Mouse (Mus musculus) kidney, postnatal 25 days (tissue): ENCODE measurements around the gene Slc18a3.
A peak's percentile ranks its signal among the peaks of the same experiment; 100 is the strongest.

ENCODE experiments used
- DNase-seq, 2 experiments: peaks; one replicate each; pipeline ENCODE4 v3.0.0; 2021; ENCODE audit warnings: mixed read lengths in 2 of 2

Slc18a3 gene

DNA sequence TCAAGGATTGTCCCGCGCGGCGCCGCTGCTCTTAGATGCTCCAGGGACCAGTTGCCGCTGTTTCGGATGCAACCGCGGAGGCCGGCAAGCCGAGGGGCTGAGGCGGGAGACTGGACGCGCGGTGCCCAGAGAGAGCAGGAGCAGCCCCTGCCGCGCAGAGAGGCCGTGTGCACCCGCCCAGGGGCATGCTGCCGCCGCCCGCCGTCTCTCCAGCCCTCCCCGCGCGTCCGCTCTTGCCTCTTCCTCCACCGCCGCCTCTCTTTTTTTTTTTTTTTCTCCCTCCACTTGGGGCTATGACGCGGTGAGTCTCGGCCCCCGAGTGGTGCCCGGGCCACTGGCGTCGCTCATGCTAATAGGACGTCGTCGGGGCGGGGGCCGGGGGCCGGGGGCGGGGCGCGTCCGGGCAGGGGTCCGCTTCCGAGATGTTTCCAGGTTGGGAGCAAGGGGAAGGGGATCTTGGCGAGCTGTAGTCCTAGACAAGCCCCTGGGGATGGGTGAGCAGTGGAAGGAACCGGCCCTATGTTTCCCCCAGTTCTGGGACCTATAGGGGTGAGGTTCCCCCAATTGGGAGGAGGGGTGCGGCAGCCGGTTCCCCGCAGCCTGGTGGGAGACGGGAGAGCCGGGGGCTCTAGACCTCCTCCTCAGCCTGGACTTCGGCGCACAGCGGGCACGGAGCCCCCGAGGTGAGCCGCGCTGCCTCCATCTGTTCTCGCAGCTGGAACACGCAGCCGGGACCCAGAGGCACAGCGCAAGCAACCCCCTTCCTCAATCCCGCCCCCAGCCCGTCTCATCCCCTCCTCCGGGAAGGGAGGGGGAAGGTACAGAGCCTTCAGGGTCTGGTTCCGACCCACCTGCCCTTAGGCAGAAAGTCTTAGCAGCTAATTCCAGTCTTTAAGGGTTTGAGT lies at the start of gene Slc18a3:
Slc18a3 (minus strand) TSS at position 250 of the 905 bp plus-strand sequence.
- no peak for DNase-seq

DNA sequence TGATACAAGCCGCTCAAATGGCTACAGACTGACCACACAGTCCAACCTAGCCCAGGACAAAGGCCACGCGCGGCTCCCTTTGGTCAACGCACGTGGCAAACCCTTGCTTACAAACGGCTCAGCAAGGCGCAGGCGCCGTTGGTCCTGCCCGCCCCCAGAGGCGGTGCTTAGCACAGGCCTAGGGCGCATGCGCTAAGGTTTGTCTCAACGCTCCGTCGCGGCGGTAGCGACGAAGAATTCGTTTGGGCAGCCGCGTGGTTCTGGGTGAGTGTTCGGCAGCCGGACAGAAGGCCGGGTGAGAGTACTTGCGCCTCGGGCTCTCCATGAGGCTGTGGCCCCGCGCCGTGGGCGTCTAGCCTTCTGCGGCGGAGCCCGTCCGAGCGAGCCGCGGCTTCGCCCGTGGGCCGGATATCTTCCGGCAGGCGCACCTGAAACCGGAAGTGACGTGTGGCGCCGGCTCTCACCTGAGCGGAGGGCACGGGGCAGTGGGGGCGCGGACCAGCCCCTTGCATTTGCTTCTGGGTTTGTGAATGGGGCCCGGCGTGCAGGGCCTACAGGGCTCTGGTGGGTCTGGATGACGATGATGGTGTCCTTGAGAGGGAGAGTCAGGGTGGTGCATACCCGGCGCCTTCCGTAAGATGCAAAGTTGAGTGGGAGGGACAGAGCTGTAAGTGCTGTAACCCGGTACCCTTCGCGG lies 48.8 kb upstream of the Slc18a3 start, which contains the start of gene Ercc6:
Ercc6 (plus strand) TSS at position 186 of the 697 bp plus-strand sequence.
- peak; percentile 95 to 96 for DNase-seq

DNA sequence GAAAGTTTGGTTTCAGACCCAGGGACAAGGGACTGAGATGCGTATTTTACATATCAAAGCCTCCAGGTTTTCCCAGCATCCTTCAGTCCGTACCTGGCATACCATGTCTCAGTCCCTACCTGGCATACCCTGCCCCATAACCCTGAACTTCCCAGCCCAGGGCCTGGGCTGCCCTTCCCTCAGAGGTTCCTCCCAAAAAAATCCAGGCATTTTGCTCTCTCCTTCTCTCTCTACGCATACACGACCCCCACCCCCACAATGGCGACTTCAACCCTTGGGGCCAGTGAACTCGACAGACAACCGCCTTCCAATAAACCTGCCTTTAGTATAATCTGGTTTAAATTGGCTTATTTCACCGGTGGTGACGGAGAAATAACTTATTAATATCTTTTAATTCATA lies 48.3 kb upstream of the Slc18a3 start:
- DNase-seq: no peak

DNA sequence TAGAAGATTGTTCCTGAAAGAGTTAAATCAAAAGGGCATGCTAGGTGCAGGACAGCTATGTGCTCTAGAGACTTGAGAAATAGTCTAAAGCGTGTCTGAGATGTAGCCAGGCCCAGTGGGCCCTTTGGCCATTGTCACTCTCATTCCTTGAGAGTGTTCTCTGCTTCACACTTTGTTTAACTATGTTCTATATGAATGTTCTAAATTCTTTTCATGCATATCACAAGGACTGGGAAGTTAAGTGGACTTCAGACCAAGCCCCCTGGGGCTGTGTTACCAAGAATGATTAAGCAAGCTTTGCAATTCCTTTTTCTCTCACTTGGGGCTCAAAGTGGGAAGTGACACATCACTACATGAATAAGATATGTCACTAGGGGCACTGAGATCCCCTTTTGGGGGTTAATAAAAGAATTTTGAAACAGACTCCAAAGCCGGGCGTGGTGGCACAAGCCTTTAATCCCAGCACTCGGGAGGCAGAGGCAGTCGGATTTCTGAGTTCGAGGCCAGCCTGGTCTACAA lies 44.9 kb upstream of the Slc18a3 start:
- DNase-seq: no peak

DNA sequence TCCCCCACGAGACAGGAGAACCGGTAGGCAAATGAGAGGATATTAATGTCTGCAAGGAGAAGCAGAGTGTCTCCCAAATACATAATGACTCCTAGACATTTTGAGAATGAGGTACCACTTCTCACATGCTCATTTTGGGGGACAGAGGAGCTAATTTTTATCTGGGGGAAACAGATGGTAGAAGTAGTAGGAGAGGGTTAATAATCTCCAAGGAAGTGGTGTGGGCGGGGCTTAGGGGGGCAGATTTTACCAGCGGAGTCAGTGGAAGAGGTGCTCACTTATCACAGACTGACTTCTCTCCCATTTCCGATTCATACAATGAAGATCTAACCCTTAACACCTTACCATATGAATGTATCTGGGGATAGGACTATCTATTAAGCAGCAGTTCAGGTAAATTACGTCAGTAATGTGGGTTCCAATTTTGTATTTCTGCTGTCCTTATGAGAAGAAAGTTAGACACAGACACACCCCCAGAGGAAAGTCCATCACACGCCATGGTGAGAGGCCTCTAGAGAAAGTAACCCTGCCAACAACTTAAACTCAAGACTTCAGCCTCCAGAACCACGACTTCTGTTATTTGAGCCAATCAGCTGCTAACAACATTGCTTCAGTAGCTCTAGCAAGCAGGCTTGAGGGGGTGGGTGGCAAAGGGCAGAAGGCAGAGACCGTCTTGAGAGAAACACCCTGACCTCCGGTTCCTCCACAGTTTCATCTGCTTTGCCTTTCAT lies 43.6 kb upstream of the Slc18a3 start:
- DNase-seq: peak in 1 of 2 experiments; percentile 17

DNA sequence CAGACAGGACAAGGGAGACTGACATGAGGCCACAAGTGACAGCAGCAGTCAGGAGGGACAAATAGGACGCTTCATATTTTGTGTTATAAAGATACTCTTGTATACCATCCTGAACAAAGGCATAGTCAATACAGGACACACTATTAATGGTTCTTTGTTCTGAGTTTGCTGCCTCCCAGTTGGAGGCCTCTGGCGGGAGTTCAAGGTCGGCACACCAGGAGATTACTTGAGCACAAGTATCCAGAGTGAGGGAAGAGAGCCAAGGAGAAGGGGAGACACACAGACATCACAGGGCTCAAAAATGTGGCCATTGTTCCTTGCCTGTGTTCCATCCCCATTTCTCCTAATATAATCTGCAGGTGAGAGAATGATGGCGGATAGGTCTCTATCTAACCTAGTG lies 42.6 kb upstream of the Slc18a3 start:
- no peak for DNase-seq

DNA sequence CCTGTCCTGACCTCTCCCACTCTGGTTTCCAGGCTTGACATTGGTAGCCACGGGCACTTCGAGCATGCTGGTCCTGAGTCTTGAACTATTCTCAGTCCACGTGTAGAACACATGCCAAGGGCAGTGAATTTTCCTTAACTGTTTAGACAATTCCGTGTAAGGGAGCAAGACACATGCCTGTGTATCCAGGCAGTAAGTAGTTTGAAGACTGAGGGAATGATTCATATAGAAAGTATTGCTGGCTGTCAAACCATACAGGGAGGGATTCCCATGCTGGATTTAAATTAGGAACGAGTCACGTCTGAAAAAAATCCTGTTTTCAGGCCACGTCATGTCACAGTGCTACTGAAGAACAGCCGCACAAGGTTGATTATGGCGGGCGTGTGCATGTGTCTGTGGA lies 41.7 kb upstream of the Slc18a3 start:
- DNase-seq: no peak

DNA sequence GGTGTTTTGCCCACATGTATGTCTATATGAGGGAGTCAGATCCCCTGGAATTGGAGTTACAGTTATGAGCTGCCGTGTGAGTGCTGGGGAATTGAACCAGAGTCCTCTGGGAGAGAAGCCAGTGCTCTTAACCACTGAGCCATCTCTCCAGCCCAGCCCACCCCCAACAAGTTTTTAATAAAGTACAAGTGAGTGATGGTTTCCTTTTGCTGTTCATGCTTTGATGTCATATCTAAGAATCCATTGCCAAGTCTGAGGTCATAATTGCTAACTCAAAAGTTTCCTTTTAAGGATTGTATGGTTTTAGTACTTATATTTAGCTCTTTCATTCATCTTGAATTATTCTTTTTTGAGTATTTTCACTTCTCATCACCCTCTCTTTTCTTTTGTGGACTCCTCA lies 39.2 kb upstream of the Slc18a3 start:
- DNase-seq: no peak

DNA sequence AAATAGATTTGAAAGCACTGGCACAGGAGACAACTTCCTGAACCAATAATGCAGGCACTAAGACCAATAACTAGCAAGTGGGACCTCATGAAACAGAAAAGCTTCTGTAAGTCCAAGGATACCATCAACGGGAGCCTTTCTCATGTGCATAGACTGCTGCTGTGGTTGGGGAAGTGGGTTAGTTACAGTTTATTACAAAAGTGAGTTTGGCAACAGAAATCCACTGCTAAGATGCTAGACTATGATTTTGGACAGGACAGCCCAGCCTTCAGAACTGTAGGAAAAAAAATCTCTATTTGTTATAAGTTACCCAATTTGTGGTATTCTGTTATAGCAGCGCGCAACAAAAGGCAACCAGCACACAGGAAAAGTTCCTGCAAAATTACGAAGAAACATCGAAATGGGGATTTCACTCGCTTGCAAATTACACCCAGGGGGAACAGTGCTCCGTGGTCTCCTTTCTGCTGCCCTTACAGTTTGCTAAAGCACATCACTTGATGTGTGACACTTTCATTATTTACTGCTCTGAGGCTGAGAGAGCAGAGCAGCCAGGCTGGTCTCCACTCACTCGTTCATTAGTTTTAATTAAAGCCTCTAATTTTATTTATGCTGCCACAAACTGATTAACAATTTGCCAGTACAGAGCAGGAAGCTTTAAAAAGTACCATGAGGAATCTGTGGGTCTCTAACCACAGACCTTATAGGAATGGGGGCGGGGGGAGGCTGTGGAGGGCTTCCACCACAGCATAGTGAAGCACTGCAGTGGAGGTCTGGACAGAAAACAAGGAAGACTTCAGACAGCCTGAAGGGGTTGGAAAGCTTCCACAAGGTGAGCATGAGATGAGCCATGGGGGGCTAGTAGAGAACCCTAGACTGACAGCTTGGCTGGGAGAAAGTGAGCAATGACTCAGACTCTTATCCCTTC lies 38.4 kb upstream of the Slc18a3 start:
- no peak for DNase-seq

DNA sequence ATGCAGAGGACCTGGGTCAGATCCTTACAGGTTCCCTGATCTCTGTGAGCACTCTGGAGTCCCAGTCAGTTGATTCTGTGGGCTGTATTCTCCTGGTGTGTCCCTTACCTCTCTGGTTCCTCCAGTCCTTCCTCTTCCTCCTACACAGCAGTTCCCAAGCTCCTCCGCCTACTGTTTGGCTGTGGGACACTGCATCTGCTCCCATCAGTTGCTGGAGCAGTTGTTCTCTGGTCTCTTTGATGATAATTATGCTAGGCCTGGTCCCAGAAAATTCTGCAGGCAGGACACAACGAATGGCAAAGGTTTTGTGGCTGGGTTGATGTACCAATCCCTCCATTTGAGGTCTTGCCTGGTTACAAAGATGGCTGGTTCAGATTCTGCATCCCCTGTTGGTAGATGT lies 36.7 kb upstream of the Slc18a3 start:
- DNase-seq: no peak

DNA sequence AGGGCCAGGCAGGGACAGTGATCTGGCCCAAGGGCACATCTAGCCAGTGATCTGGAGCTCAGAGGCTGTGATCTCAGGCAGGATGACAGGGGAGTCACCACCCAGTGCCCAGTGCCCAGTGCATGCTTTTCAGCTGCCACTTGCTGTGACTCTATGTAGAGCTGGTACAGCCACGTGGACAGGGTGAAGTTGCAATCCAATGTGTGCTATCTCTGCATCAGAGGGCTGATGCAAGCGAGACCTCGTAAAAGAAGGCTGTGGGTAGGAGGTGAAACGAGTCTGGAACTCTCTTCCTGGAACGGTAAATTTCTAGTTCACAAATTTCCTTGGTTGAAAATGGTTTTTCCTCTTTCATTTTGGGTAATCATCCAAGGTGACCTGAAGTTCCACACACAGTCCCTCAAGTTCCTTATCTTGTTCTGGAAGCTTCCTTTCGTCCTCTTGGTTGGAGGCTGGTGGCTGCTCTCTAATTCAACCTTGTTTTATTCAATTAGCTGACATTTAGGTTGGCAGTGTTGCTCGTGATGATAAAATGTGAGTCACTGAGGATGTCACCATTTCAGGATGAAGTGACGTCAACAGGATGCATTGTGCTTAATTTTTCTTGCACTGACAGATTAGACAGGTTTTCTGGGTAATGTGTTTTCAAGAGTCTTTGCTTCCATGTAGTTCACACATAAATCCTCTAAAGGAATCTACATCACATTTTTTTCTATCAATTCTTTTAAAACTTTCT lies 31.6 kb upstream of the Slc18a3 start:
- no peak for DNase-seq

DNA sequence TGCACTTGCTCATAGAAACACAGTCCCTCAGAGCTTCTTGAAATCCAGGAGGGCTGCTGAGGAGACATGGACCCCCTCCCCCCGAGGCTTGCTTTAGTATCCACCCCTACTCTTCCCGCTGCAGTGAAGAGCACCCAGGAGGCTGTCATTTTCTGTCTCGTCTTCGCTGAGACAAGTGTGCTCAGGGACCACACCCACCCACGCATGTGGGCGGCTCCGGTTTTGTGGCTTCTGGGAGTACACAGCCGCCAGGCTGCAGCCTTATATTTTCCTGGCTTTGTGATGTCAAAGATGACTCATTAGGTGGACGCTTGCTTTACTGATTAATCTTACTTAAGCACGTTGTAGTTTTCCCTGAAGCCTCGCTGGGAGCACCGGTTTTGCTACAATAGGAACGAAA lies 27.9 kb upstream of the Slc18a3 start:
- DNase-seq: no peak

DNA sequence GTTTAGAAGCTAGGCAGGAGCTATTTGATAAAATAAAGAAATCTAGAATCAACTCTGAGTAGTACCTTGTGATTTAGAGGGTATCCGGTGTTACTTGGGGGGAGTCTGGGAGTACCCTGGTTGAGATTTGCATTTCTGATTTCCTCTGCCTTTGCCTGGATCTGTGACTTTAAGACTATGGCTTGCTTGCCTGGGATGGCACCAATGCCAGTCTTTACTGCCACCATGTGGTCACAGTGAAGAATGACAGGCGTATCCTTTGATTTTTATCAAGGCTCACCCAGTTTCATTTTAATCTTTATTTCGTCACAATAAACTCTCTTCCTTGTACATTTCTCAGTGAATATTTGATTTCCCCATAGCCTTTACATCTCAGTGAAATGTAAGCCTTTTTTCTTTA lies 17.4 kb upstream of the Slc18a3 start:
- no peak for DNase-seq

DNA sequence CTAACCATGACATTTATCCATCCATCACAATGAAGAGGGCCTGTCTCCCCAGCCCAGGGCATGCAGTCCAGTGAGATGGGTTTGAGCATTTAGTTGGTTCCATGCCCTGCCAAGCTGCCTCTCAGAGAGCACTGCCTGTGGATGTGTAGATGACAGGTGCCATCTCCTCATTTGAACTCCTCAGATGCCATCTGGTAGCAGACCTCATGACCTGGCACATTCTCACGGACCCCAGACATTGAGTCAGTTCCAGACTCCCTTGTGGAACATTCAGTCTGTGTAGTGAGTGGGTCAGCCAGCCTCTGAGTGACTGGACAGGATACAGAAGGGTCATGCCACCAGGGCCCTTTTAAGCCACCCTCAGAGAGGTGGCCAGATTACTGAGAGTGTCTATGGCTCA lies 12.9 kb upstream of the Slc18a3 start:
- DNase-seq: peak in 1 of 2 experiments; percentile 10

DNA sequence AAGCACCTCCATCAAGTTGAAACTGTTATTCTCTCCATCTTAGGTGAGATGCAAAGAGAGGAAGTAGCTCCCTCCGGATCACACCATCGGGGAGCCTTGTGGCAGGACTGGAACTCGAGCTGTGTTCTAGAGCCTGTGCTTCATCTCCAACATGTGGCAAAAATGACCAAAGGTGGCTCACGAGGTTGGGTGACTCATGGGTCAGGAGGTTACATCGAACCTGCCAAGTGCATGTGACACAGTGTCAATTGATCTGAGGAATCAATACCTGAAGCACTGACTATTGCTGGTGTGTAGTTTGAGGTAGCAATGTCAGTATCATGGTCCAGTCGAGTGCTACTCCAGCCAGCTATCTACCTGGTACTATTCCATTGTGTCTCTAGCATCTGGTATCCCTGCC lies 11.9 kb upstream of the Slc18a3 start:
- peak in 1 of 2 experiments; percentile 19 for DNase-seq

DNA sequence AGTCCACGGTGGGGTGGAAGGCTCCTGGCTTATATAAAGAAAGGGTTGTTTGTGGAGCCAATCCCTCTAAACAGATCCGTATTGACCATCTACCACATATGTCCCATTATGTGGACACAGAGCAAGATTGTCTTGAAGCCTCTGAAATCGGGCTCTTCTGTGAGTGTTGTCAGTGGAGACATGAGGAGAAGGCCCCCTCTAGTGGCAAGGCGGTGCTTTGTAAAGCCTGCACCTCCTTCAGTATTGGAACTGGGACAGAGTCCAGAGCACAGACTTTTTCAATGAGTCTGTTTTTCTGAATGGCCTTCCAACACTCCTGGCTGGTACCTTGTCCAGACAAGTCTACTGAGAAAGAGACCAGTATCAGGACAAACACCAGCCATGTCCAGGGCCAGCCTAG lies 8.3 kb upstream of the Slc18a3 start:
- DNase-seq: peak; percentile 47 to 68

DNA sequence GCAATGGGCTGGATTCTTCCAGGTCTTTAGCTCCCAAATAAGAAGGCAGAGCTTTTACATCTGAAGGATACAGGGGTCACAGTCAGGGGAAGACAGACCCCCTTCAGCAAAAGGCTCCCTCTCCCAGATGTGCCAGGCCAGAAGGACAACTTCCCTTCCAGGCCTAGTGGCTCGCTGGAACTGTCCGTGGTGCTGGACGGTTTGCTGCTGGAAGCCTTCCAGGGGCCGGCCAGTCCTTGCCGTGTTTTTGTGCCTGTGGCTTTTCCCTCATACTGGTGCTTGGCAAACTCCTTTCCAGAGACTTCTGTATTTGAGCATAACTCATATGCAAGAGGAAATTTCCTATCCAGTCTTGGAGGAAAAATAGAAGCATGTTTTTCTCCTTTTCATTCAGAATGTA lies 3.0 kb upstream of the Slc18a3 start:
- DNase-seq: peak; percentile 55 to 66

DNA sequence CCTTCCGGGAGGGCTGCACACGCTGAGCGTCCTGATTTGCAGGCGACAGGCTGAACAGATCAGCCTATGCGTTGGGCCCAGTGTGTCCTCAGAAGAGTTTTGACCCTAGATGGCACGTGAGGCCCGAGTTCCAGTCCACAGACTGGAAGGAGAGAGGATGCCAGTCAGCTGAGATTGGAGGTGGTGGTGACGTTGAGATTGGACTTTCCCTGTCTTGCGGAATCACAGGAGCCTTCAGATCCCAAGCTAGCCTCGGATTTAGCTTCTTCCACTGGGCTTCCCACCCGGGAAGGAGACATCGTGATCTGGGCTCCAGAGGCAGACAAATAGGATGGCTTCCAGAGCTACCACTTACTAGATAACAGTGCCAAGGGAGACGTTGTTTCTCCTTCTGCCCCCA lies 1.2 kb upstream of the Slc18a3 start, which contains the start of gene Chat:
Chat (minus strand) TSS at position 101 of the 400 bp plus-strand sequence.
- no peak for DNase-seq

DNA sequence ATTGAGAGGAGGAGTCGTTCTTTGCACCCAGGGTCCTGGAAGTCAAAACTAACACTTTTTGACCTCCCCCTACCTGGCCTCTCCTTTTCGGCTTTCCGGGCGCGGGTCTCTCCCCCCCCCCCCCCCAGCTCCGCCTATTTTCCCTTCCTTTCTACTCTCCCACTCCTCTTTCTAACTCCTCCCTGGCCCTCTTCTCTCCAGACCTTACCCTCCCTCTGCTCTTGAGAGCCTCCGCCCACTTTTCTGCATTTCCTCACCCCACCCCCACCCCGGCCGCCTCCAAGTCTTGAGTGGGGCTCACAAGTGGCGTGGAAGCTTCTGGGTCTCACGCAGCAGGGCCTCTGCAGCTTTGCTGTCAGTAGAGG lies 838 bp upstream of the Slc18a3 start:
- no peak for DNase-seq

DNA sequence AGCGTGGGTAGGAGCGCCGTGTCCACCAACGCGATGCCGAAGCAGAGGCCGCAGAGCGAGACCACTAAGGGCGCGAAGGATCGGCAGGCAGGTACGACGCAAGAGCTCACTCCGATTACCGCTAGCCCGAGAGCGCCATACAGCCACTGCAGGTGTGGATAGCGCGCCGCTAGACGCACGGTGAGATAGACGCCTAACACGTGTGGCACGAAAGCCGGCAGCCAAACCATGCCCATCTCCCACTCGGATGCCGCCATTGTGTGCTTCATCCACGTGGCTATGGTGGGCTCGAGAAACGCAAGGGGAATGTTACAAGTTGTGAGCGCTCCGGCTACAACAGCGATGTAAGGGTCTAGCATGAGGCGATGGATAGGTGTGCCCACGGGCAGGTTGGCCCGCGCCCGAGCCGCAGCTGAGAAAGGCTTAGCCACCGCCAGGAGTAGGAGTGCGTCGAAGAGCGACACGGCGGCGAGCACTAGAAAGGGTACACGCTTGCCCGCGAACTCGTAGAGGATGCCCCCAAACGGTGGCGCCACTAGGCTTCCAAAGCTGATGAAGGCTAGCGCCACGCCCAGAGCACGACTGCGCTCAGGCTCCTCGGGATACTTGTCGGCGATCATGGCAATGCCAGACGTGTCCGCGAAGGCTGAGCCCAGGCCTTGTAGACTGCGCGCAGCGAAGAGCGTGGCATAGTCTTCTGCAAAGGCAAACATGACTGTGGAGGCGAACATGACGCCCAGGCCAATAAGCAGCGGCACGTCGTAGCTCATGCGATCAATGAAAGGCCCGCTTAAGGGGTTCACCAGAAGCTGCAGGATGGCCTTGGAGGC lies 1.2 kb downstream of the Slc18a3 start:
- no peak for DNase-seq
